Mouse (Mus musculus) testis, postnatal 10 days (tissue): Measurements from ENCODE around the gene Nr6a1.

Experiments used
- DNase-seq: peaks from one replicate; pipeline ENCODE4 v3.0.0; 2021; ENCODE audit warnings: low spot score

Gene Nr6a1

DNA sequence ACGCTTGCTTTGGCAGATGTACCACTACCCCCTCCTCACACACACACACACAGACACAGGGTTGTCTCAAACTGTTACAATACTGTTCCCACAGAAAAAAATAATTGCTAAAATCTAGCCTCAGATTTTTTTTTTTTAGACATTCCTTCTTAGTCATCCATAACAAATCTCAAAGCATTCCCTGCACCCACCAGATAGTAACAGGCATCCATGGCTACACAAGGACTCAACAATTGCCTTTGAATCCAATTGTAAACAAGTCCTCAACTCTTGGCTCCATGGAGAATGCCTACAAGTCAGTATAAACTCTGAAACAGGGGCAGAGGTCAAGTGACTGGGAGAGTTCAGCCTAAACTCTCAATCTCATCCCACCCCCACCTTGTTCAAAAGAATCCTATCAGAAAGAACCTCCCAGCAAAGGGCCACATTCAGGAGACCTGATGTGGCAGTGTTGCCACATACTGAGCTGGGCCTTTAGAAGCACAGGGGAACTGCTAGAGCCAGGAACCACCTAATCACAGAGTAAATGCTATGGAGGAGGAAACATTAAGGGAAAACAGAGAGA is 52.9 kb downstream of the Nr6a1 start:
- no peak for DNase-seq

DNA sequence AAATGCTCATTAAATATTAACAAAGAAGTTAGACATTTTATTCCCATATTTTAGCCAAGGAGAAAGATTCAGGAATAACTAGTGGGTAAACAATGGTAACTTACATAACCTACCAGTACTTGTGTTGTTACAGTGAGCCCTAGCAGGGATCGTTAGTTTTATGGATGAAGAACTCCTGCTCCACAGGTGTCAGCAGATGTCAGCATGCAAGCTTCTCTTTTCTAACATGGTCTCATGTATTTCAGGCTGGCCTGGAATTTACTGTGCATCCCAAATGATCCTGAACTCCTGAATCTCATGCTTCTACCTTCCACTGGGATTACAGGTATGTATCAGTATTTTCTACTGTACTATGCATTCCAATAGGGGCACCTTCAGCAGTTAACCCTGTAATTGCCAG is 54.8 kb downstream of the Nr6a1 start:
- DNase-seq = no peak

DNA sequence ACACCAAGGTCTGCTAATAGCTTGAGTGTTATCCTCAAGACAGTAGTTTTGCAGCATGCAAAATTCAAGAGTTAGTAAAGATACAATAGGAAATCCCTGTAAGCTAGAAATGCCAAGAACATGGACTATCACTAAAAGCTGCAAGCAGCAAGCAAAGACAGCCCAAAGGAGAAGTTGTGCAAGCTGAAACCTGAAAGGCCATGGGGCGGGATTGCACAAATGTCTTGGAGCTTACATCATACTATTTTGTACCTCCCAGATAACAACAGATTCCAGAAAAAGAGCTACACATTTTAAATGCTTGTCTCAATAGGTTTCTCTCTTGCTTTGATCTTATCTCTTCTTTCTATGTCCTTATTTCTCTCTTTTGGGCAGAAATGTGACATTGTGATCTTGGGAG is 60.8 kb downstream of the Nr6a1 start:
- DNase-seq = no peak

DNA sequence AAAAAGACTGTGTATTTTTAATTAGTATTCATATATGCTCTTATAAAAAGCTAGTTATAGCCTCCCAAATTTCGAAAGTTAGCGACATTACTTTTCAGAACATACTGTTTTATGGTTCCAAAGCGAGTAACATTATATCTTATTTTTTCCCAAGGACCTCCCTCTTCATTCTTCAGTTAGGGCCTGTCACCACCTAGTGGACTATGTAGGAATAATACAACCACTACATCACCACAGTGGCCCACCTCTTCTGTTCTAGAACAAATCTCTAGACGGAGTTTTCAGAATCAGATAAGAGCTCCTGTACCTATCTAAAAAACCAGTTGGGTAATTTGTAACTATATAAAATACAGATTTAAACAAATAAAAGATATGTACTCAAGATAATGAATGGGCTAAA is 63.5 kb downstream of the Nr6a1 start:
- no peak for DNase-seq

DNA sequence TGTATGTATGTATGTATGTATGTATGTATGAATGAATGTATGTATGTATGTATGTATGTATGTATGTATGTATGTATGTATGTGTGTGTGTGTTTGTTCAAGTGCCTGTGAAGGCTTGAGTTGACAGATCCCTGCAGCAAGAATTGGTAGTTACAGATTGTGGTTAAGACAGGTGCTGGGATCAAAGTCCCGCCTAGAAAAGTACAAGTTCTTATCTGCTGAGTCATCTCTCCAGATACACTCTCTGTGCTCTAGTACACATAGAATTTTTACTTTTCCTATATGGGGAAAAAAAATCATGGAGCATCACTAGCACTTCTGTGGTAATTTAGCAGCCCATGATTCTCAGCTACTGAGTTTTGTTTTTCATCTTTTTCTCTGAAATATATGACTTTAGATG is 75.7 kb downstream of the Nr6a1 start:
- no peak for DNase-seq

DNA sequence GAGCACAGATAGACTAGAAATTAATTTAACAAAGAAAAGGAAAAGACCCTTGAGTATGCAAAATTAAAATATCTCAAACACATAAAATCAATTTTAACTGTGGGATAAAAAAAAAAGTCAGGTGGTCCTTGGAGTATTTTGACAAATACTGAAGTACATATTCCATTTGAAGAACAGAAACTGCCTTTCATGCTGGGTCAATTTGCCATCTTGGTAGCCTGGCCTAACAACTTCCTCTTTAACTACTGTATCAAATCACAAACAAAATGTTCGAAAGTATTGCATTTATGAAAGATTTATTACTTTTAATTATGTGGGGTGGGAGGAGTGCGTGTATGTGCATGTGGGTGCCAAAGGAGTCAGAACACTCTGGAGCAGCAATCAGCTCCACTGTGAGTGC is 81.2 kb downstream of the Nr6a1 start:
- DNase-seq = no peak

DNA sequence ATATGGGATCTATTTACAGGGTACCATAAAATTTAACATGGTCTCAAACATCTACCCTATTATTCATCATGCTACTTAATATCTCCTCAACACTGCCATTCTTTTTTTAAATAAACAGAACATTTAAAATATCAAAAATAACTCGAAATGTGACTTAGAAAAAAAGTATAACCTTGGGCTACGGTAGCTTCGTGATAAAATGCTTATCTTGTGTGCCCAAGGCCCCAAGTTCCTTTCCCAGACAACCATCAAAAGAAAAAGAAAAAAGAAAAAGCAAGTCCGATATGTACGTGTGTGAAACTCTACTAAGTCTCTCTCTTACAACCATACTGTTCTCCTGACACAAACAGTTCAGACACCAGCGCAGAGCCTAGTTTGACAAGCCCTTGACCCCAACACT is 92.0 kb downstream of the Nr6a1 start:
- no peak for DNase-seq

DNA sequence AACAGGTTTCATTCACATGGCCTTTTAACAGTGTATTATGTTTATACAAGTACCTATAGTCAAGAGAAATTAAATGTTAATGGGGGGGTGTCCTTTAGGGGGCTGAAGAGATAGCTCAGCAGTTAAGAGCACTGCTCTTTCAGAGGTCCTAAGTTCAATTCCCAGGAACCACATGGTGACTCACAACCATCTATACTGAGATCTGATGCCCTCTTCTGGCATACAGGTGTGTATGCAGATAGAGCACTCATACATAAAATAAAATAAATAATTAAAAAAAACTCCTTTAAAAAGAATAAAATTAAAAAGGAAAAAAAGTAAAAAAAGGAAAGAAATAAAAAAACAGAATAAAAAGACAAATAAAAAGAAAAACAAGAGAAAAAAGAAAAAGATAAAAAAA is 95.5 kb downstream of the Nr6a1 start:
- no peak for DNase-seq

DNA sequence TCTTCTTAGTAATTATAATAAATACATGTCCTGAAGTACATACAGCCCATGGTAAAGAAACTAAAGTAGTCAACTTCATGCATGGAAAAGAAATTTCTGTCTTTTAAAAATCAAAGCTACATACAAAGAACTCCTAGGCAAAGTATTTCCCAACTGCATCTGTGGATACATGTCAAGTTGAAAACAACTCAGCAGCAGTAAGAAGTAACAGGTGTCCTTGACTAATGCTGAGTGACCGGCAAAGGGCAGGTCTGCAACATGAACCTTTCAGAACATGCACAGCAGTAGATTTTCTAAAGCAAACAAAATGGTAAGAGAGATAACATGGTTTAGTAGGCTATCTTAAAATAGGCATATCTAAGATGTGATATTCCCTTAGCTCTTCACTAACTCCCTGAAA is 98.0 kb downstream of the Nr6a1 start:
- no peak for DNase-seq

DNA sequence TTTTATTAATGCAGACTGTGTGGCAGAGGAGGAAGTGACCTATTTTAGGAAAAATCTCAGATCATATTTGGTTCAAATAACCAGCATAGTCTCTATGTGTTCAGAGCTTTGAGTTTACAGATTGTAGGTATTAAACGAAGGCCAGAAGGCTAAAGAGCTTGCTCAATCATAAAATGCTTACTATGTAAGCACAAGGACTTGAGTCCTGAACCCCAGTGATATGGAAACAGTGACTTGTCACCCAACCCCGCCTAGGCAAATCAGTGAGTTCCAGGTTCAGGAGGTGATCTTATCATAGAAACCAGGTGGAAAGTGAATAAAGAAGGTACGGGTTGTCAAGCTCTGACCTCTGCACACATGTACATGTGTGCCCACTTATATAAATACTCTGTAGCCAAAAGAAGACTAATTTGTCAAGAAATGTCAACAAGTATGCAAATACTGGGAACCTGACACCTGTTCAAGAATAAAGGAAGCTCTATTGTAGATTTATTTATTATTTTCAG is 99.6 kb downstream of the Nr6a1 start:
- no peak for DNase-seq

DNA sequence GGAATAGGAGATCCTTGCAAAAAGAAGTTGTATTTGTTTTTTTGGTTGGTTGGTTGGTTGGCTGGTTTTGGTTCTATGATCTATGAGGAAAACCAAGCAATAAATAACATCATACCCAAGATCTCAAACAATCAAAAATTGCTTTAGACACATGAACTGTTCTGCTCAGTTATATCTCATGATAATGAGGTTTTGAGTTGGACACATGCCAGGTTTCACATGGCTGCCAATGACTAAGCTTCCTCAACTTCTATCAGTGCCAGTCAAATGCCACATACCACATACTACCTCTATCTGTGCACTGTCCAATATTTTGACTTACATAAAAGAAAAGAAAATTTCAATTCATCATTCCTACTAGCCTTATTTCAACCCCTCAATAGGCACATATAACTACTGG is 101.3 kb downstream of the Nr6a1 start:
- DNase-seq = no peak

DNA sequence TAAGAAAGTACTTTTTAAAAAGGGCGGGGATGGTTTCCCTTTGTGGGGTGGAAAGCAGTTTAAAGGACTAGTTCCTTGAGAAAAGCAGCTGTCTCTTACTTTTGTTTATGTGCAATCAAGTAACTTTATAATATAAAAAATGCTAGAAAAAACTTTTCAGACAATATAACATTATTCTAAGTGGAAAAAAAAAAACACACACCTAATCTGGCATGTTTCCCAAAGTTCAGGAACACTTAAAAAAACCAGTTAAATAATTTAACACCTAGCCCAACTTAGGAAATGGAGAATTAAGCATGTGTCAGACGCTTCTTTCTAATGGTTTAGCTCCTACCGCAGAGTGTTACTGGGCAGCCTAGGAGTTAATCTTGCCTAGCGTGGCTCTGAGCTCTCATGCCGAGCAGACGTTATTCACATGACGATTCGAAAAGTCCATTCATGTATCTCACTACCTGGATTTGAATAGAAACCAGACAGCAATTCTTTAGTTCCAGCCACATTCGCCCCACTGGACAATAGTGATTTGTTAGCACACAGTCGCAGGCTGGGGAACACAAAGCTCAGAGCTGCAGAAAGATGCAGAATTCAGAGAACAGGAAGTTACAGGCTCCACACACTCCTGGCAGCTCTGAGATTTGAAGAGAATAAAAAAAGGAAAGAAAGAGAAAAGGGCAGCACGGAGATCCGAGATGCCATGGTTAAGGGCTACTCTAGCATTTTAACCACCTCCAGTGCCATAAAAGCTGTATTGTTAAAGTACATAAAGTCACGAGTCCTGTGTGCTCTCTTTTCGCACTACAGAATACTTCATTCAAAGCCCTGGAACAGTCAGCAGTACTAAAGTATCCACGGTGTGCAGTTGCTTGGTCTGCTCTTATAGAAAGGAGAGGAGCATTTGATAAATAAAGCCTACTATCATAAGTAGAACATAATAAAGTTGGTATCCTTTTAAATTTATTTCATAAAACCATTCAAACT is 102.4 kb downstream of the Nr6a1 start:
- no peak for DNase-seq

DNA sequence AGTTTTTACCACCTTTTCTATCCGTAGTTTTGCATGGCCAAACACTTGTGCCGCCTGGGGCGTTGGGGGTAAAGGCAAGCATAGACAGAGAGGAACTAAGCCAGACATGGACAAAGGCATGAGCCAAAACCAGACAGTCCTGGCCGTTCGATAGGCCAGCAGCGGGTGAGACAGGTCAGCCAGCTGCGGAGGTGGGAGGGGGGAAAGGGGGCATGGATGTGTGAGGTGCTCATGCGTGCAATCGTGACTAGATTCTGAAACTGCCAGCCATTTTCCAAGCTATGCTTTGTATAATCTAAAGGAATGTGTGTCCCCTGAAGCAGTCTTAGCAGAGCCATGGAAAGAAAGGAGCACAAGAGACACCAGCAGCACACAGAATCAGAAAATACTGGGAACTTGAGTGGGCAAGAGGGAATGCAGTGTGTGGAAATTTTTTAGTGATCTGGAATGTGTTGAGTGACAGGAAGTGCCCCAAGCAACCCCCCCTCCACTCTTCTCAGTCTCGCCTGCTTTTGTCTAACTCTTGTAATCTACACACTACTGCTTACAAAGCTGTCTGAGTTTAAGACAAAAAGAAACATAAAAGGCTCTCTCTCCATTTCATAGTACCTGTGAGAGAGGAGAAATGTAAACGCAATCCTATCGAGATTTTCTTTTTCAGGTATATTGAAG is 103.4 kb downstream of the Nr6a1 start:
- DNase-seq = peak; percentile 61

DNA sequence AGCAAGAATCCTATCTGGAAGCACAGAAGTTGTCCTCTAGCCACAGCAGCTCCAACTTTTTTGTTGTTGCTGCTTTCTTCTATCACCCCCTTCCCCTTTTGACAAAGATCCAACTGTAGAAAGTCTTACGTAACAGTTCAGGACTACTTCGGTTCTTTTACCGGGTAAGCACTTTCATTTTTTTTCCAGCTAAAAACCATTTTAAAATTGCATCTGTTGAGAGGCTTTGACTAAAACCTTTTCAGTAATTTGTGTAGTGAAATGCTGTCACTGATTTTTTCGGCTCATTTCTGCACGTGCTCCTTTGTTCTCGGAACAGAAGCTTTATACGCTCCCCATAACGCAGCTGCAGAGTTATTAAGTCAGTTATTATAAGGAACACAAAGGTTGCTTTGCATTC is 104.1 kb downstream of the Nr6a1 start:
- DNase-seq = no peak

DNA sequence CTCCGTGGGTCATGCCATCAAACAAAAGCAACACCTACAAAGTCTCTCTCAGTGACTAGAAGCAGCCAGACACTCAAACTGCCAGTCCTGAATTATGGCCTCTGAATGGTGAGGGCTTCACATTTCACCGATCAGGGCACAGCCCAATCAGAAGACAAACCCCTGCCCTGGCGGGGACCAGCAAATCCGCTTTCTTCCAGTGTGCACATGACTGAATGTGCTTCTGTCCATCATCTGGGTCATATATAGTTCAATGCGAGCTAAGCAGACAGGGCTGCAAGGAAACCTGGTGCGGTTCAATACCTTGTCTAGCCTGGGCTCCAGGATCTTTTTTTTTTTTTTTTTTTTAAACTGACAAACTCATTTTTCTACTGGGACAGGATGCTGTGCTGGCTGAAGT is 104.5 kb downstream of the Nr6a1 start:
- DNase-seq = peak; percentile 46

DNA sequence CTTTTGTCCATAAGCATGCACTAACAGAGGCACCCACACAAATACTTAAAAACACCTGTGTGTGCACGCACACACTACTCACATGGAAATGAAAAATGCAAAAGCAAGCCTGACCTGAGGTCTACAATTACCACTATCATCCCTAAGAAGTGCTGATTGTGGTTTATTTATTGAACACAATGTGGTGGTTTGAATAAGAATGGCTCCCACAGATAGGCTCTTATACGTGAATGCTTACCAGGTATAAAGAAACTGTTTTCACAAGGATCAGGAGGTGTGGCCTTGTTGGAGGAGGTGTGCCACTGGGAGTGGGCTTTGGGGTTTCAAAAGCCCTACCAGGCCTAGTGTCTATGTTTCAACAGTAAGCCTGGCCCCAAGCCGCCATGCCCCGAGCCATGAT is 110.0 kb downstream of the Nr6a1 start:
- no peak for DNase-seq

DNA sequence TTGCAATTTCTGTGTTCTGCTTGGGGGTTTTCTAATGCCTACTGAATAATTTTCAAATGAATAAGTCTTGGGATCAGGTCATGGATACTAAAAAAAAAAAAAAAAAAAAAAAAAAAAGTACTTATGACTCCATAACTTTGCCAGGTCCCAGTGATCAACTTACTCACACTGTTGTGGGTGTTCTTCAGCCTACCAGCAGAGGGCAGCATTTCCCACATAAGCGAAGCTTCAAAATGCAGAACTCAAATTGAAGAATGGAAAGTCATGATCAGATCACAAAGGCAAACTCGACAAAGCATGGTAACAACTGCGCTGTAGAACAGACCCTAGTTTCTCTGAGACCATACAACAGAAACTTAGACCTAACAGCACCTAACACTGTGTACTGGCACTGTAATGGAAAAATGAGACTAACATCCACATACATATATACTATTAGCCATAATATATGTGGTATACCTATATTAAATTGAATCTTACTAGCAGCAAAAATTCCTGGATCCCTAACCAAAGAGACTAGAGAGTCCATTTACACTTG is 130.3 kb downstream of the Nr6a1 start:
- DNase-seq = peak; percentile 84

DNA sequence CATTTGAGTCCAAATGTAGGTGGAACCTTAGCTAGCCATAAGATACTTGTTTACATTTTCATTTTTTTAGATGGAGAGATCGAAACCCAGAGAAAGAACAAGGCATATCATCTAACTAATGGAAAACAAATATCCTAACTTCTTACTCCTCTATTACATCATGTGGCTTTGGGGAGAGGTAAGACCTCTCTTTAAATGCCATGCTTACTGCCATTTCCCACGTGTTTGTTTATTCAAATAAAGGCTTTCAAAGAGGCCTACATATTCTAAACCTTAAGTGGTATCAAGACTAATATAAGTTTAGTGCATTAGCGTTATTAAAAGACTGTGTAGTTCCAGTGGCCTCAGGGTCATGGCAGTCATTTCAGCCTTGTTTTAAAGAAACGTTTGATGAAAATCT is 140.2 kb downstream of the Nr6a1 start:
- no peak for DNase-seq

DNA sequence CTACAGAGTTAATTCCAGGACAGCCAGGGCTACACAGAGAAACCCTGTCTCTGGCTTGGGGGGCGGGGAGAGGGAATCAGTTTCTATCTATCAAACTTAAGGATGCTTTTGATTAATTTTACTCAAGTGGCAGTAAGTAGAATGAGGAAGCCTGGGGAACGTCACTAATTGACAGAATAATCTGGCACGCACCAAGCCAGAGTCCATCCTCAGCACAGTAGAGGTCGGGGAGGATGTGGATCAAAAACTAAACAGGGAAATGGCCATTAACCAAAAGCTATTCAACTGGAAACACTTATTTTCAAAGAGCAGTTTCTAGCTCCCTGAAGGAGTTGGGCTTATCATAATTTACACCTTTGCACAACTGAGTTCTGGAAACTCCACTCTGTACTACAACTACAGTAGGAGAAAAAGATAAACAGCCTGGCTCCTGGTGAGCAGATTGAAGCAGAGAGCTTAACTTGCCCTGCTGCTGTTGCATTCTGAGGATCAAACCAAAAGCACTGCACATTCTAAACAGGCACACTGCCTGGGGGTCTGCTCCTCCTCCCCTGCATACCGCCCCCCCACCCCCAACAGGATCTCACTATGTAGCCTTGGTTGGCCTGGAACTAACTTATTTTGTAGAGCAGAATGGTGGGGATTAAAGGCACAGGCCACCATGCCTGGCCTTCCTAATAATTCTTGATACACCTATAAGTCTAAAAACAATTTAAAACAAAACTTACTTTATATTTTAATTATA is 141.1 kb downstream of the Nr6a1 start:
- no peak for DNase-seq

DNA sequence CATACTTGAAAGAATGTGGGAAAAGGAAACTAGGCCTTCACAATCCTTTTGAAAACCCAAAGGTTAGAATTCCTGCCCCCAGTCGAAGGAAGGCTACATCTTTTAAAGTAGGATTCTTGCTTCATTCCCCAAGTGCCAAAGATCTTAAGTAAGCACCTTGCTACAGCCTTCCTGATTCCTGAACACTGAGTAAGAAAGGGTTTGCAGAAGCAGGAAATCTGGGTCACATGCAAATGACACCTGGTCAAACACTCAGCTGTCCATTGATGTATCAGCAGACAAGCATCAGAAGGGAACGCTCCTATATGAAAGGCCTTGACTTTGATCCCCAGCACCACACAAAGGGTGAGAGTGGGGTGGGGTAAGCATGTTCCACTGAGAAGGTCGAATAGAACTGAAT is 142.4 kb downstream of the Nr6a1 start:
- DNase-seq = no peak

DNA sequence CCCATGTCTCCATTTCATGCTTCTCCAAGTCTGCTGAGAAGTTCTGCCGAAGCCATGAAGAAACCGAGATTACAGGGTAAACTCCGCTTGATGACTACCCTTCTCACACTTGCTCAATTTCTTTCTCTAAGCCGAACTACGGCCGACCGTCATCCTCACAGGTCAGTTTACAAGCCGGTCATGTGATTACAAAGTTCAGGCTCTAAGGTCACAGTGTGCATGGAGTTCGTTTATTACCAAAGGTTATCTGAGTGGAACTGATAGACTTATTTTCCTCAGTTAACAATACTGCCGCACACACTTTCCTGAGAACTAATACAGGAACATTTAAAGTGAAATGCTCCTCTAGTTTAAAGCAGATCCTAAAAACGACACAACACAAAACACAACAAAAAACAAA is 143.1 kb downstream of the Nr6a1 start:
- no peak for DNase-seq

DNA sequence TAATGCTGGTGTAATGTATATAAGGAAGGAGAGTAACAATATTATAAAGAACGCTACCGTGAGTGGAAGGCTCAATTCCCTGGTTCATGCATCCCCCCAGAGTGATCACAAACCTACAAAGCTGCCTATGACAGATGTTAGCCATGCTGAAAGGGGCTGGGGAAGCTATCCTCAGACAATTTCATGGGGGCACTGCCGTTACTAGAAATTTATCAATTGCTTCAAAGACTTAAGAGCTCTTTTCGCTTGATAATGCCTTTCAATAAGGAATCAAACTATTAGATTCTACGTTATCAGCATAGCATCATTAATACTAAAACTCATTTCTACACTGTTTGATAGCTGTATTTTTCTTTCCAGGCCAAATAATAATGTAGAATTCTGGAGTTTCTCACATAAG is 144.1 kb downstream of the Nr6a1 start:
- no peak for DNase-seq
